Comparison of ENCODE assay signal across 13 mouse cellular contexts in genomic region chr15:80684786-80685602, GRCm38 (mm10). TPM values are rescaled to one million over a fixed set of nuclear protein-coding genes. Genes with fewer than 3 reads are reported as not detected.
DNase-seq lines count a peak whose midpoint lies in the region; ATAC-seq and TF ChIP-seq lines count a peak whose summit lies in the region.
"Had no signal": no experiment of that assay in that cellular context is flagged by ENCODE, and none has a peak within 500 bp of the region (broad histone marks: within the 10 kb centered on the region; RNA-seq: fewer than 3 reads in every experiment).

No protein-coding gene starts in this region.

- no peaks in the 10 kb centered on the region for H3K9me3 ChIP-seq in forebrain, embryonic 10.5 days
- no peaks in the 10 kb centered on the region for H3K9me3 ChIP-seq in forebrain, postnatal 0 days (ENCODE audit: low read length)
- no peaks in the 10 kb centered on the region for H3K9me3 ChIP-seq in liver, embryonic 12.5 days (replicated peaks)
- H3K9me3 ChIP-seq in hindbrain, embryonic 16.5 days (ENCODE audit: control insufficient read depth, low read length): no peaks in the 10 kb centered on the region
- no peaks in the 10 kb centered on the region for H3K9me3 ChIP-seq in intestine, embryonic 16.5 days (ENCODE audit: control insufficient read depth, low read length)

- no peak for DNase-seq in forebrain, embryonic 10.5 days (ENCODE audit: extremely low spot score, low spot score)
- DNase-seq in forebrain, postnatal 0 days: no peak
- peak; percentile 90 for DNase-seq in liver, adult 2 months (ENCODE audit: extremely low read depth, low read depth, low spot score)
- peak; percentile 34 for DNase-seq in embryo, embryonic 9.5 days (ENCODE audit: extremely low spot score)
- no peak for DNase-seq in thymus, postnatal 25 days
- DNase-seq: gastrocnemius, postnatal 14 days; heart, postnatal 4 days; kidney, postnatal 14 days had no signal

- peaks cover 5% of the 10 kb centered on the region; the same call in 1 of the 2 replicates for H3K27me3 ChIP-seq in forebrain, embryonic 10.5 days (ENCODE audit: poor library complexity, severe bottlenecking)
- H3K27me3 ChIP-seq in forebrain, postnatal 0 days (ENCODE audit: insufficient read depth, low read length): no peaks in the 10 kb centered on the region
- H3K27me3 ChIP-seq in liver, adult 2 months (ENCODE audit: control insufficient read depth, insufficient read depth, low read length): no peaks in the 10 kb centered on the region
- H3K27me3 ChIP-seq in liver, embryonic 12.5 days (replicated peaks): peaks cover 65% of the 10 kb centered on the region
- no peaks in the 10 kb centered on the region for H3K27me3 ChIP-seq in hindbrain, embryonic 16.5 days (replicated peaks; ENCODE audit: control insufficient read depth, insufficient read depth, low read length)
- no peaks in the 10 kb centered on the region for H3K27me3 ChIP-seq in intestine, embryonic 16.5 days (replicated peaks; ENCODE audit: control insufficient read depth, insufficient read depth, low read length)

- H3K4me2 ChIP-seq in forebrain, postnatal 0 days (ENCODE audit: low read depth): no peak overlapping the region
- no peak overlapping the region for H3K4me2 ChIP-seq in liver, embryonic 12.5 days
- no peak overlapping the region; the same call in 1 of the 2 replicates for H3K4me2 ChIP-seq in hindbrain, embryonic 16.5 days (ENCODE audit: low read length)
- no peak overlapping the region for H3K4me2 ChIP-seq in intestine, embryonic 16.5 days (ENCODE audit: low read depth, low read length)
- H3K4me2 ChIP-seq: heart, embryonic 11.5 days had no signal

- H3K36me3 ChIP-seq in forebrain, embryonic 10.5 days (replicated peaks): no peaks in the 10 kb centered on the region
- no peaks in the 10 kb centered on the region for H3K36me3 ChIP-seq in forebrain, postnatal 0 days (ENCODE audit: insufficient read depth)
- no peaks in the 10 kb centered on the region for H3K36me3 ChIP-seq in liver, adult 2 months (ENCODE audit: control insufficient read depth, insufficient read depth, low read length)
- H3K36me3 ChIP-seq in liver, embryonic 12.5 days: no peaks in the 10 kb centered on the region
- H3K36me3 ChIP-seq in hindbrain, embryonic 16.5 days (ENCODE audit: control insufficient read depth, insufficient read depth, low read length): no peaks in the 10 kb centered on the region
- H3K36me3 ChIP-seq in intestine, embryonic 16.5 days (ENCODE audit: control insufficient read depth, insufficient read depth, low read length): no peaks in the 10 kb centered on the region

- H3K4me3 ChIP-seq in forebrain, embryonic 10.5 days: no peak overlapping the region
- H3K4me3 ChIP-seq in forebrain, postnatal 0 days (ENCODE audit: low read depth, low read length): no peak overlapping the region
- no peak overlapping the region for H3K4me3 ChIP-seq in liver, adult 2 months (ENCODE audit: insufficient read depth, low read depth, low read length)
- H3K4me3 ChIP-seq in liver, embryonic 12.5 days: no peak overlapping the region
- no peak overlapping the region for H3K4me3 ChIP-seq in hindbrain, embryonic 16.5 days (ENCODE audit: low read length)
- H3K4me3 ChIP-seq in intestine, embryonic 16.5 days (ENCODE audit: low read length): no peak overlapping the region

- 20% methylated on average over 8 of the region's 8 CpGs for WGBS in forebrain, embryonic 10.5 days
- 25% methylated on average over 8 of the region's 8 CpGs for WGBS in forebrain, postnatal 0 days
- WGBS in liver, adult 2 months: 8% methylated on average over 8 of the region's 8 CpGs
- WGBS in liver, embryonic 12.5 days (ENCODE audit: insufficient replicate concordance): 41% methylated on average over 8 of the region's 8 CpGs
- WGBS in hindbrain, embryonic 16.5 days: 20% methylated on average over 8 of the region's 8 CpGs
- 43% methylated on average over 8 of the region's 8 CpGs for WGBS in intestine, embryonic 16.5 days

- no peak; the same call in 1 of the 2 replicates for ATAC-seq in forebrain, postnatal 0 days
- no peak for ATAC-seq in liver, embryonic 12.5 days
- ATAC-seq in hindbrain, embryonic 16.5 days: no peak; the same call in none of the 2 replicates
- ATAC-seq in intestine, embryonic 16.5 days: no peak

- TF ChIP-seq POLR2A in liver, adult 2 months (IDR thresholded peaks at IDR 0.05; ENCODE audit: extremely low read depth, insufficient read depth, low read length): no peak

- H3K4me1 ChIP-seq in forebrain, embryonic 10.5 days: peaks cover 53% of the 10 kb centered on the region
- H3K4me1 ChIP-seq in forebrain, postnatal 0 days (ENCODE audit: insufficient read depth): no peaks in the 10 kb centered on the region
- peaks cover 41% of the 10 kb centered on the region for H3K4me1 ChIP-seq in liver, adult 2 months (ENCODE audit: control insufficient read depth, insufficient read depth, low read length)
- peaks cover 45% of the 10 kb centered on the region for H3K4me1 ChIP-seq in liver, embryonic 12.5 days
- H3K4me1 ChIP-seq in hindbrain, embryonic 16.5 days (ENCODE audit: control insufficient read depth, insufficient read depth, low read depth, low read length): peaks cover 22% of the 10 kb centered on the region
- peaks cover 60% of the 10 kb centered on the region for H3K4me1 ChIP-seq in intestine, embryonic 16.5 days (ENCODE audit: control insufficient read depth, insufficient read depth, low read length)

- TF ChIP-seq CTCF in forebrain, postnatal 0 days (IDR thresholded peaks at IDR 0.05; ENCODE audit: low read depth): no peak
- no peak for TF ChIP-seq CTCF in liver, adult 2 months (IDR thresholded peaks at IDR 0.05; ENCODE audit: low read depth, low read length)

- H3K79me2 ChIP-seq in liver, adult 2 months (ENCODE audit: control insufficient read depth, insufficient read depth, low read length): no peaks in the 10 kb centered on the region

- no peak overlapping the region for H3K9ac ChIP-seq in forebrain, postnatal 0 days
- no peak overlapping the region for H3K9ac ChIP-seq in liver, adult 2 months (ENCODE audit: low read depth, low read length)
- H3K9ac ChIP-seq in liver, embryonic 12.5 days: no peak overlapping the region
- 0 out of 2 replicates have a peak overlapping the region, but pooled peaks have one; percentile 8 for H3K9ac ChIP-seq in hindbrain, embryonic 16.5 days (ENCODE audit: low read depth, low read length)
- H3K9ac ChIP-seq in intestine, embryonic 16.5 days (ENCODE audit: low read depth, low read length): no peak overlapping the region; the same call in 1 of the 2 replicates

- peak overlapping the region; percentile 54; the same call in 1 of the 2 replicates for H3K27ac ChIP-seq in forebrain, embryonic 10.5 days
- no peak overlapping the region; the same call in 1 of the 2 replicates for H3K27ac ChIP-seq in forebrain, postnatal 0 days (ENCODE audit: low read depth, low read length)
- peak overlapping the region; percentile 1 for H3K27ac ChIP-seq in liver, adult 2 months (replicated peaks; ENCODE audit: insufficient read depth, low read depth, low read length)
- H3K27ac ChIP-seq in liver, embryonic 12.5 days: no peak overlapping the region
- H3K27ac ChIP-seq in hindbrain, embryonic 16.5 days (ENCODE audit: low read depth, low read length): peak overlapping the region; percentile 31
- H3K27ac ChIP-seq in intestine, embryonic 16.5 days (ENCODE audit: low read length): no peak overlapping the region
- H3K27ac ChIP-seq: stomach, postnatal 0 days had no signal

RNA-seq across cellular contexts. Expression of gene Fam83f, which starts 13.3 kb away (rescaled TPM):
- 0.37 and 0.68 TPM in 2 replicates for polyA plus RNA-seq in forebrain, embryonic 10.5 days (2016; fragmentation: Nextera tagmentation; extraction: Ambion mirVana)
- total RNA-seq in forebrain, postnatal 0 days (2014; rRNA removed): 0.23 and 1.1 TPM in 2 replicates
- polyA plus RNA-seq in forebrain, postnatal 0 days (2015; fragmentation: Nextera tagmentation; extraction: Ambion mirVana): 0.11 and 0.36 TPM in 2 replicates
- total RNA-seq in liver, adult 2 months (2014; rRNA removed): 0.28 and 0.67 TPM in 2 replicates
- 1.0 and 1.6 TPM in 2 replicates for polyA plus RNA-seq in liver, adult 2 months (2012; rRNA removed)
- polyA plus RNA-seq in liver, embryonic 12.5 days (2016; fragmentation: Nextera tagmentation; extraction: Ambion mirVana): 0.41 and 0.42 TPM in 2 replicates
- polyA plus RNA-seq in hindbrain, embryonic 16.5 days (2015; fragmentation: Nextera tagmentation; extraction: Ambion mirVana): 0.16 and 0.39 TPM in 2 replicates
- polyA plus RNA-seq in intestine, embryonic 16.5 days (2015; fragmentation: Nextera tagmentation; extraction: Ambion mirVana): 24.9 and 29.2 TPM in 2 replicates

RNA-seq across cellular contexts. Expression of gene Tnrc6b, which starts 26.1 kb away (rescaled TPM):
- 40.5 and 43.4 TPM in 2 replicates for polyA plus RNA-seq in forebrain, embryonic 10.5 days (2016; fragmentation: Nextera tagmentation; extraction: Ambion mirVana)
- 21.8 and 24.0 TPM in 2 replicates for total RNA-seq in forebrain, postnatal 0 days (2014; rRNA removed)
- 10.3 and 21.0 TPM in 2 replicates for polyA plus RNA-seq in forebrain, postnatal 0 days (2015; fragmentation: Nextera tagmentation; extraction: Ambion mirVana)
- 18.2 and 19.7 TPM in 2 replicates for total RNA-seq in liver, adult 2 months (2014; rRNA removed)
- polyA plus RNA-seq in liver, adult 2 months (2012; rRNA removed): 6.1 and 7.3 TPM in 2 replicates
- 32.2 and 33.0 TPM in 2 replicates for polyA plus RNA-seq in liver, embryonic 12.5 days (2016; fragmentation: Nextera tagmentation; extraction: Ambion mirVana)
- 26.8 and 32.9 TPM in 2 replicates for polyA plus RNA-seq in hindbrain, embryonic 16.5 days (2015; fragmentation: Nextera tagmentation; extraction: Ambion mirVana)
- 18.0 and 18.2 TPM in 2 replicates for polyA plus RNA-seq in intestine, embryonic 16.5 days (2015; fragmentation: Nextera tagmentation; extraction: Ambion mirVana)

Comparison
In these comparisons a context has a peak if more than half of its experiments do, and no peak if none do; other contexts are left out.
1. H3K27ac ChIP-seq: peak in forebrain, embryonic 10.5 days (single experiment), liver, adult 2 months (single experiment) and hindbrain, embryonic 16.5 days (single experiment); none in forebrain, postnatal 0 days (single experiment), liver, embryonic 12.5 days (single experiment) and intestine, embryonic 16.5 days (single experiment).
2. DNase-seq: peak in liver, adult 2 months (single experiment) and embryo, embryonic 9.5 days (single experiment); none in forebrain, embryonic 10.5 days (single experiment), forebrain, postnatal 0 days (single experiment) and thymus, postnatal 25 days (single experiment).